Mouse (Mus musculus) left cerebral cortex, adult 9 months (tissue): Measurements from ENCODE around the gene Ppm1b.
"Not testable (repeated sequence)": the region's sequence is repeated elsewhere in the genome, so short reads cannot be mapped to it uniquely, and the experiment has no call there.

Experiments
- DNase-seq, 2 experiments: peaks; one replicate each; pipeline ENCODE4 v3.0.0; 2022; ENCODE audit warnings: low spot score in 2 of 2

Gene Ppm1b

DNA sequence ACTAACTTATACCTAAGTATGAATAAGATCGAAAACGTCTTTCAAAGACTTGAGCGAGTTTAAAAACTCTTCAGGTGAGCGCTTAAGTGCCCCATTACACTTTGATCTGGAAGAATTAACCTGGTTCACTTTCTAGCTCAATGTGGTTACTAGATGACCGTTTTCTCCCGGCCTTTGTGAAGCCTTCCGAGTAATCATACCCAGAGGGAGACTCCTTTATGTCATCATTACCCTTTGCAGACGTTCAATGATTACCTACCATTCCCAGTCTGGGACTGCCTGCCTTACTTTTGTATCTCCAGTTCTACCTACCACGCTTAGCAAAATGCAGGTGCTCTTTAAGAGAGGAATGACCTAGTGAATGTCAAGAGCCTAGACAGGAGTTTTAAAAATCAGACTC lies at the start of gene Ppm1b:
TSS of gene Ppm1b (plus strand) at position 301 of the 400 bp plus-strand sequence.
- DNase-seq, result no peak

DNA sequence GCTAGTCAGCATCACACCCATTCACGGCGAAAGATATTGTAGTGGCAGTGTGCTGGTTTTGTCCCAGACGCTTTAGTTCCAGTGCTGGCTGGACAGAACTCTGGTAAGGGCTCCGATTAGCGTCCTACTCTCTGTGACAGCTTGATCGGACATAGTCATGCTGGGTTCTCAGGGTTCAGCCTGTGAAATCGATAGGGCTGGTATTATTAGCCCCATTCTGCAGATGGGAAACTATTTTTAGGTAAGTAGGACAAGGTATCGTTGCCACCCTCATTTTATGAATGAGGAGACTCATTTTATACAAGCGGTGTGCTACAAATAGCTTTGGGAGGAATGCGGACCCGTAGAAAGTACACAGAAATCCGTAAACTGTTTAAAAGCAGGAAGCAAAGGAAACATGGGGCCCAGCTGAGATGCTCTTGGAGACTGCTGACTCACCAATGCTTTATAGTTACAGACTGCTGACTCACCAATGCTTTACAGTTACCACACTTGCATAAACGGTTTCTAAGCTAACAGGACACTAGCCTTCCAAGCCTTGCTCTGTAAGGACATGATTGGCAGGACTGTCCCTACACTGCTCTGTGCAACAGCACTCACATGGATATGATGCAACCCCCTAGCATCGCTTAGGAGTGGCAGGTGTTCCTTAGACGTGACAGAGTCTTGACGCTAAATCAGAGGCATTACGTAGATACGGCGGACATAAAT lies 34.7 kb upstream of the Ppm1b start:
- DNase-seq, result no peak

DNA sequence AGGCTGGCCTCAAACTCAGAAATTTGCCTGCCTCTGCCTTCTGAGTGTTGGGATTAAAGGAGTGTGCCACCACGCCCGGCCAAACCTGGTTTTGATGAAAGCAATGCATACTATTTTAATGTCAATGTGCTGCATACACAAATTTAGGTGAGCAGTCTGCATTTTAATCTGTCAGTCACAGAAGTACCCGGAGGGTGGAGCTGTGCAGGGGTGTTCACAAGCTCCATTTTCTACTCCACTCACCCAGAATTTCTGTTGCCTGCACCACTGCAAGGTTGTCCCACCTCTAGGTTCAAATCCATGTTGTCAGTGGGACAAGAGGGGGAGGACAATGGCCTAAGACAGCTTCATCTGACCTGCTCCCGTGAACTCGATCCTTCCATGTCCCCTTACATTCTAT lies 31.8 kb upstream of the Ppm1b start:
- DNase-seq, result no peak

DNA sequence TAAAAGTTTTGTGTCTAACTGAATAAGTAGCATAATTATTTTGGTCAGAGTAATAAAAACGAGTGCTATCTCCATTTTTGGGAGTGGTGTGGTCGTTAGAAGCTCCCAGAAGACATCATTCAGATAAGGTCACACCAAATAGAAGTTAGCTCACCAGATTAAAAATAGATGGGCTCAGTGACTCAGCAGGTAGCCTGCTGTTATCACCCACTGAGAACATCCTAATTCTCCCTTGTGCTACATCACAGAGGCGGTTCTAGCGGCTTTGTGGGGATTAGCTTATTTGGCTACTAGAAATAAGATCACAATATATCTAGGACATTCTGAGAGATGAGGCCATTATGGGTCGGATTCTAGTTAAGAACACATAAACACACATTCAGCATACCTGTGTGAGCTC lies 30.3 kb upstream of the Ppm1b start:
- DNase-seq, result no peak

DNA sequence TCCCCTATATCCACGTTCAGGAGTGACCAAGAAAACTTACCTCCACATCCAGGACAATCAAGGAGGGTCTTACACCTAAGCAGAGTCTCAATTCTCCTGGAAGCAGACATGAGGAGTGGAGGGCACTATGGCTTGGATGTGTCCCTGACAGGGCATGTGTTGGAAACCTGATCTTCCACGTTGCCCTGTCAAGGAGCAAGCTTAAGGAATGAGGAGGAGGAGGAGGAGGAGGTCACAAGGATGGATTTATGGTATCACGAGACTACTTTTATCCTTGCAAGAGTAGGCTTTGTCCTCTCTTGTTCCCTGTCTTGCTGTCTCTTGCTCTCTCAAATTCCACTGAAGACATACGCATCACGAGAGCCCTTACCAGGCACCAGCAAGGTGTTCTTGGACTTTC lies 29.0 kb upstream of the Ppm1b start:
- no peak for DNase-seq

DNA sequence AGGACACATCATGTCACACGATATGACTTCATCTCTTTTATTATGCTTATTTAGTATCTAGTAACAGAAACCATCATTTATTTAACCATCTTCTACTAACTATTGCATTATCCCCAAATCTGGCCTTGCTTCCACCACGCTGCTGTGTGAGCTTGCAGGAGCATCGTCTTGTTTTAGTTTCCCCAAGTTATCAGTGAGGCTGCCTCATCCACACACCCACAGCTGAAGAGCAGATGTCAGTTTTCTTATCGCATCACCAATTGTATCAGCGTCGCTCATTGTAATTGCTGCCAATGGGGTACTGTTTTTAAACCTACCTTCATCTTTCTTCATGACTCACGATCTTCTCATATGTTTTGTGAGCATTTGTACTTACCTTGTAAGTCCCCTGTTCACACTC lies 23.6 kb upstream of the Ppm1b start:
- DNase-seq, result no peak

DNA sequence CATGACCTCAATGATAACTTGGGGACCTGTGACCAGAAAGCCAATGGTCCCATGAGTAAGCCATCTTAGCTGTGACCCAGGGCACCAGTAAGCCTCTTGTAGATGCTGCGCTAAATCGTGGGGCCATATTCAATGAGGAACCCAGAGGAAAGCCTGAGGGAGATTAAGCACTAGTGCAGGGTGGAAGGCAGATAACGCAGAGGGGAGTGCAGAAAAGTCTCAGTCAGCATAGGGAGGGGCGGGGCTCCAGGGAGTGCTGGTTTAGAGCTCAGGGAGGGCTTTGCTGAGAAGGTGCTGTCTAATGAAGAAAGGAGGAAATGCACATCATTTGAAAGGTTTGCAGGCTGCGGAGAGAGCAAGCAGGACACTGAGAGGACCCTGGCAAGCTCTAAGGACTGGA lies 22.6 kb upstream of the Ppm1b start:
- DNase-seq, result no peak

DNA sequence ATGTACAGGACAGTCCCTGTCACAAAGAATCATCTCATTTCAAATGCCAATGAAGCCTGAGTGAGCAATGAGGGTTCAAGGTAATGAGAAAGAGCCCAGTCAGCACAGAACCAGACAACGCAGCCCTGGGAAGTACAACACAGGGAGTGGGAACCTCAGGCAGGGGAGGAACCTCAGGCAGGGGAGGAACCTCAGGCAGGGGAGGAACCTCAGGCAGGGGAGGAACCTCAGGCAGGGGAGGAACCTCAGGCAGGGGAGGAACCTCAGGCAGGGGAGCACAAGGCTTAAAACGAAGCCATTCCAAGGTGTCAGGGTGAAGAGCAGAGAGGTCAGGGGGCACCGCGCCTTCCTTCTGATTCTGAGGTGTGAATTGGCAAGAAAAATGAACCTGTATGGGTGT lies 20.9 kb upstream of the Ppm1b start:
- DNase-seq, result not testable (repeated sequence)

DNA sequence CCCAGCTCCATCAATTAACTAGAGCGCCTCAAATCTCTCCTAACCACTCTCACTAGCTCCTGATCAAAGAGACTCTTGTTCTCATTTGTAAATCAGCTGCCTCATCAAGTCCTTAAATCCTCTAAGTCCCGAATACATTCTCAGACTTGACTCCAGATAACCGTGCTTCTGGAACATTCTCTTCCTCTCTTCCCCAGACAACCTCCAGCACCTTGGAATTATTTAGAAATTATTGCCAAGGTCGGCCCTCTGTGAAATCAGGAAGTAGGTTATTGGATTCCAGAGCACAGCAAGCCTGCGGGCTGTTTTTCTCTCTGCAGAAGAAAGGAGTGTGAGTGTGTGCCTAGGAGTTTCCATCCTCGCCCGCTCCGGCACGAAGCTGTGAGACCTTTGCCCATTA lies 20.2 kb upstream of the Ppm1b start:
- DNase-seq, result no peak

DNA sequence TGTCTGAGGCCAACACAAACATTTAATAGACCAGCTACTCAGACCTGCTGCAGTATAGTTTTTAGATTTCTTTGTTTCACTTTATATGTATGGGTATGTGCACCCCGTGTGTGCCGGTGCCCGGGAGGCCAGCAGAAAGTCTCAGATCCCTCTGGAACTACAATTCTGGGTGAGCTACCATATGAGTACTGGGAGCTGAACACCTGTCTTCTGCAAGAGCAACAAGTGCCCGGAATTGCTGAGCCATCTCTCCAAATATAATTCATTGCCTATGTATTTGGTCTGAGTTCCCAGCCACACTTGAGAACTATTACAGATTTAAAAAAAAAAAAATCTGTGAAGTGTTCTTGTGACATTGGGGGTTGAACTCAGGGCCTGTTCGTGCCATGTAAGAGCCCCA lies 19.7 kb upstream of the Ppm1b start:
- DNase-seq, result no peak

DNA sequence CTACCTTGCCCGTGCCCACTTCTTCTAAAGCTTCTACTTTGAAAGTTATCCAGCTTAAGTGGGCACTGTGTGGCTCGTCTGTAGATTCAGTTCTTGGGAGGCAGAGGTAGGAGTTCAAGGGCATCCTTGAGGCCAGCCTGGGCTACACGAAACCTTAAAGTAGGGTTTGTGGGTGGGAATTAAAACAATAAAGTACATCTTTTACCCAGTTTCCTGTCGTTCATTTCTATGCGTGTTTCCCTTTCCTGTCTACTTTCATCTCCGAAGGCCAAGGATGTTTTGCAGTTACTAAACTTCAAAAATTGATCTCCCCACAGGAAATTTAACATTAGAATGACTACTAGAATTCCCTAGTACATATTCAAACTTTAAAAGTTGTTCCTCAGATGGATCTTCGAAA lies 19.3 kb upstream of the Ppm1b start:
- no peak for DNase-seq

DNA sequence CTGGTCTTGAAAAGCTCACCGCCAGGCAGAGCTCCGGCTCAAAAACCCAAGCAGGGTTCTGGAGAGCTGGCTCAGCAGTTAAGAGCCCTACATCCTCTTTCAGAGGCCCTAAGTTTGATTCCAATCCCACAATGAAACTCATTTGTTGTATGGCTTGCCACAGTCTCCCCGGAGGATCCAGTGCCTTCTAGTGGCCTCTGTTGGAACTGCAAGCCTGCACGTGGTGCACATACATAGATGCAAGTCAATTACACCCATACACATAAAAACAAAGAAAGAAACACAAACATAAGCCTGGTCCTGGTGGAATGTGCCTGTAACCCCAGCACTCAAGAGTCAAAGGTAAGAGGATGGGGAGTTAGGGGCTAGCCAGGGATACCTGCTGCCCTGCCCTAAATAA lies 18.3 kb upstream of the Ppm1b start:
- no peak for DNase-seq

DNA sequence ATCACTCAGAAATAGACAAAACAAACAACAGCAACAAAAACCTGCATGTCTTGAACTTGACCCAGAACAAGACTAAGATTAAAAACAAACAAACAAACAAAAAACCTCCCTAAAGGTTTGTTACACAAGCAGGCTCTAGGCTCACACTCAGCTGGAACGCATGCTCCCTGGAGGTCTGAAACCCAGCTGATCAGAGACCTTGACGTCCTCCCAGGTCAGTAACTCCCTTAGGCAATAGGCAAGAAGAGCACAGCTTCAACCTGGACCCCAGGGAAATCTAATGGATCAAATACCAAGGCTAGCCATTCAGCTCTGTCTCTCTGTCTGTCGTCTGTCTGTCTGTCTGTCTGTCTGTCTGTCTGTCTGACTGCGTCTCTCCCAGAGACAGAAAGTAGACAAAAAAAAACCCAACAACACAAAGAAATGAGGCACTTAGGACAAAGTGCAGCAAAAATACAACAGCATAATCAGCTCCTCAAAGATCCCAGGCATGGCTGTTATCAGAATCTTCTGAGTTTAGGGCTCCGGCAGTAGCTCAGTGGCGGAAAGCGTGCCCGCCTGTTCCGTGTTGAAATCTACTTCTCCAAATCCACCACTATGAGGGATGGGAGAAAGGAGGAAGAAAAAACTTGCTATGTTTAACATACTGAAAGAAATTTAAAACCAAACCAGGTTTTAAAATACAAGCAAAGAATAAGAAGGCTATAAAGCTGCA lies 16.4 kb upstream of the Ppm1b start:
- no peak for DNase-seq

DNA sequence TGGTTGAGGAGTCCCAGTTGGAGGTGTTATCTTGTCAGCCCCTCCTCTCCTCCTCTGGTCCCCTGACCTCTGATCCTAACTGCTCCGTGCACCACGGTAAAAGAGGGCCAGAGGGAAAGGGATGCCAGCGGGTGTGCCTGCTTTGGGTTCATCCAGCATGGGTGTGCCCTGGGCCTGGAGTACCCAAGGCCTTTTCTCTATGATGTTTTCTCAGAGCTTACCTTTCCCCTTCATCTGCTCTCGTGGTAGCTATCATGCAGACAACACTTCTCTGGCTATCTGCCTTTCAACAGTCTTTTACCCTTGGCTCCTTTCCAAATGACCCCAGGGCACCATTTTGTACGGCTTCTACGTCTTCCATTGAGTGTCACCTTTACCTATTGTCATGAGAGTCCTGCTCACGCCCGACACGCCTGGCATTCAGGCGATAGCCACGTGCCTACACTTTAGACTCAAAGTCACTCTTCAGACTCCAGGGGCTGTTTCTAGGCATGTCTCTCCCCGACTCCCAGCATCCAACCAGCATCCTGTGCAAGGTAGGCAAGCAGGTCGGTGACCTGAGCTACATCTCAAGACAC lies 15.2 kb upstream of the Ppm1b start:
- DNase-seq, result no peak

DNA sequence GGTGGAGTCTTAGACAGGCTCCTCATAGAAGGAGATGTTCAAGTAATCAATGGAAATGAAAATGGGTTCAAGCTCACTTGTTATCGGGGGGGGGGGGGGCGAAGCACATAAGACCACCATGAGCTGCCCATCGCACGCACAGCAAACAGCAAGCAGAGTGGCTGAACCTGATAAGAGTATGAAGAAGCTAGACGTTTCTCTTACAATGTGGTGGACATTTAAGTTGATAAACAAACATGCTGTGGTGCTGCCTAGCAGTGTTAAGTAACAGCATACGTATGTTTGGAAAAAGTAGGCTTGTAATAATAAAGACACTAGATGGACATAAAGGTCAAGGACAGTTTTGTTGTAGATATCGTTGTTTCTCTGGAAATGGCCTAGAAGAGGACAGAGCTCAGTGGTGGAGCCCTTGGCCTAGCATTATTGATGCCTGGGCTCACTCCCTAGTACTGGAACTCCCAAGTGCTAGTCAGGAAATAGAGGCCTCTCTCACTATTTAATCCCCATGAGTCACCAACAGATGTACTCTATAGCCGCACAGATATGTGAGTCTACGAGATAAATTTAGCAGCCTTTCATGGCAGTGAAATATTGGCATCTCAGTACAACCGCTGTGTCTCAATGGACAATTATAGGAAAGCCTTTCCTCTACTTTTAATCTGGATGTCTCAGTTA lies 14.0 kb upstream of the Ppm1b start:
- peak in 1 of 2 experiments; percentile 16 for DNase-seq

DNA sequence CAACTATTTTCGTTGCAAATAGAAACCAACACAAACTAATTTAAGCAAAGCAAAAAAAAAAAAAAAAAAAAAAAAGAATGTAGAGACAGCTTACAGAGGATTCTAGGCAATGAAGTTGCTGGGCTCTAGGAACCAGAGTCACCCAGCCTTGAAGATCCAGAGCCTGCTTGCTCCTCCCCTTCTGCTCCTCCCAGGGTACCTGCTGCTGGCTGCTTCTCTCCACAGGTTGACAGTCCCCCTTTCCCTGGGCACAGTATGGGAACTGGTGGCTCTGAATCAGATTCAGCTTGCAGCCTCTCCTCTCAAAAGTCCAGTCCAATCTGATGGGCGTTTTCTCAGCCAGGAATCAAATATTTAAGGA lies 13.5 kb upstream of the Ppm1b start:
- DNase-seq, result no peak

DNA sequence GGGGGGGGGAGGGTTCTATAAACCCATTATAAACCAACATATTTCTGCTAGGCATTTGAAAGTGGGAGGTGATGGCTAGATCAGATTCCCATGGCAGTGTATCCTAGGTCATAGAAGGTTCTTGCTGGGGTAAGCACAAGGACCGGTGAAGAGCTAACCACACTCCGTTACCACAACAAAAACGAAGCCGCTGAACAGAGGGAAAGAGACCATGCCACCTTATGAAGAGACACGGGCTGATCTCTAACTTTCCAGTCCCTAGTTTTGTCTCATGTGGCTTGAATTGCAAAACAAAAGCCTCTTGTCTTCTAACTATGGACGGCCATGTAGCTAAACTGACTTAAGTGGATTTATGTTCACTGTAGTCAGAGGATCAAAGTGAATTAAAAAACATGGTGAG lies 12.2 kb upstream of the Ppm1b start:
- DNase-seq, result no peak

DNA sequence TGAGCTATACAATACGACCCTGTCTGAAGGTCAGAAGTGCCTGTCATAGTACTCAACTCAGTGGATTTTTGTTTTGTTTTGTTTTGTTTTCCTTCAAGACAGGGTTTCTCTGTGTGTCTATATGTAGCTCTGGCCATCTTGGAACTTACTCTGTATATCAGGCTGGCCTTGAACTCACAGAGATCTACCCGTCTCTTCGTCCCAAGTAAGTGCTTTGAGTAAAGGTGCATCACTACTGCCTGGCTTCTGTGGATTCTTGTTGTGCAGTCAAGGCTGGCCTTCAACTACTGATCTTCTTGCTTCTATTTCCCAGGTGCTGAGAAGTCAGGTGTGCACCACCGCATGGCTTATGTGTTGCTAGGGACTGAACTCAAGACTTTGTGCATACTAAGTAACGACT lies 4.0 kb upstream of the Ppm1b start:
- DNase-seq, result no peak

DNA sequence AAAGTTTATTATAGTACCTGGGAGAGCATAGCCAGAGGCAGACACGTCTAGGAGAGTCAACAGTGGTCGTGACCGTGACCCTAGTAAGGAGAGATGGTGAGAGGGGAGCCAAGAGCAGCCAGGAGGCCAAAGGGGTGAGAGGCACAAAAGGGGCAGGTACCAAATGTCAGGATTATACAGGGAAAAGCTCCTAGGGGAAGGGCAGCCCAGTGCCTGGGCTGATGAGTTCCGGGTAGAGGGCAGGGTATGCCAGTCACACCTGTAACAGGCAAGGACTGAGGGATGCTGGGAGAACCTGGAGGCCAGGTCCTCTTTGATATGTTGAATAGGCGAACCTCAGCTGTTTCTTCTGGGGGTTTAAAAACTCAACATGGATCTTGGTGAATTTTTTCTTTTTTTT lies 2.8 kb upstream of the Ppm1b start:
- no peak for DNase-seq

DNA sequence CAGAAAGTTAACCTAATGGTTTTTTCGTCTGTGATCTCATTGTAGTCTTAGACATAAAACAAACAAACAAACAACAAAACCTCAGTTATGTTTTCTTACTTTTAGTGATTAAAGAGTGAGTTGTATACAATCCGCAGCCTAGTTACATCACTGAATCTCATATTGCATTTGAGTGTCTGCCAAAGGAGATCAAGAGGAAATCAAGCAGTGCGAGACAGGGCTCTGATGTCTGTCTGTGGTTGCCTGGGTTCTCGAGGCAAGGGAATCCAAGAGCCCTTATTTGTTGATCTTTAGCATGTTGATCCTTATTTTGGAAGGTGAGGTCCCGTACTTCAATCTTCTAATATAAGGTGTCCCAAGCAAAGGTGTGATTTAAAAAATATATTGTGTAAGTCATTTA lies 1.7 kb upstream of the Ppm1b start:
- no peak for DNase-seq

DNA sequence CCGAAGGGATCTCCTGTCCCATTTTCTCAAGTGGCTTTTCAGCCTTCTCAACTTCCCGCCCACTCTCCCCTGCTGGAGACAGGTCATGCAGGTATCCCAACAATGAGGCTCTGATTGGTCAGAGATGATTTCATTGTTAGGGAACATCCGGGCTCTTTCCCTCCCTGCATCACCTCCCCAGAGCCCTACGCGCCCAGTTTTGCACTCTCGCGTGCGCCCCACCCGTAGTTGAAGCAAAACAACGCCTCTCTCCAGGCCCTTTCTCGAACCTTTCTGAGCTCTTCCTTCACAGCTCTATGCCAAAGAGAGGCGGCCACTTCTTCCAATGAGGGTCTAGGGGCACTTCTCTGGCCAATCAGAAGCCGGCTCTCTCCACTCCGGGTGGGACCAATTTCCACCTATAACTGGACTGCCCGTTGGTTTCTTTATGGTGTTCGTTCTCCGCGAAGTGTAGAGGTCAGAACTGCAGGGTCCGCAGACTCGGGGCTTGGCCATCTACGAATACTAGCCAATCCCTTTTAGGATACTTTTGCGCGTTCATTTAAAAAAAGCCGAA lies 468 bp downstream of the Ppm1b start:
- DNase-seq, result peak in 1 of 2 experiments; percentile 95

DNA sequence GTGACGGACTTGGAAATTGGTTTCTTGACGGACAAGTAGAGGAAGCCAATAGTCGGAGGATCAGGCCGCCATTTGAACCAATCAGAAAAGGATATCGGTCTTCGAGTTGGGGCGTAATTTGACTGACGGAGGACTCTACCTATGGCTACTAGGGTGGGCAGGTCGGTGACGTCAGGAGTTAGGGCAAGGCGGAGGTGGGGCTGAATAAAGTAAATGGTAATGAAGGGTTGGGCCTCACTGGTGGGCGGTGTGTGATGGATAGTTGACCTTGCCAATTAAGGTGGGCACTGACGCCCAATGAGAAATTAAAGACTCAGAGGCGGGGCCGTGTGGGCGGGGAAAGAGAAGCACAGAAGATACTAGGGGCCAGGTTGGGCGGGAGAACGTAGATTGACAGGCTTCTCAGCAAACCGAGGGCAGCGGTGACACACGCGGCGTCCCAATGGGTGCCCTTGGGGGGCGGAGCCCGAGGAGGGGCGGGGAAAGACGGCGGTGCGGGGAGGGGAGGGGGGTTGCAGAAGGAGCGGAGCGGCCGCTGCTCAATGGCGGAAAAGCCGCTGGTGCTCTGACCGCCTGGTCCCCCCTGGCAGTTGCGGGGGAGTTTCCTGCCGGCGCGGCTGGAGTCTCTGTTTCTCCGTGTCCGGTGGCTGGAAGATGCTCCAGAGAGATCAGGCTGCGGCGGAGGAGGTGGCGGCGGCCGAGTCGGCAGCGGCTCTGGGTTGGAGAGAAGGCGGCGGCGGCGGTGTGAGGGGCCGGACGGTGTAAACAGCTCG lies 1.1 kb downstream of the Ppm1b start:
- DNase-seq, result peak; percentile 100
